Mouse (Mus musculus): Measurements from ENCODE around the gene Bmper.

DNA sequence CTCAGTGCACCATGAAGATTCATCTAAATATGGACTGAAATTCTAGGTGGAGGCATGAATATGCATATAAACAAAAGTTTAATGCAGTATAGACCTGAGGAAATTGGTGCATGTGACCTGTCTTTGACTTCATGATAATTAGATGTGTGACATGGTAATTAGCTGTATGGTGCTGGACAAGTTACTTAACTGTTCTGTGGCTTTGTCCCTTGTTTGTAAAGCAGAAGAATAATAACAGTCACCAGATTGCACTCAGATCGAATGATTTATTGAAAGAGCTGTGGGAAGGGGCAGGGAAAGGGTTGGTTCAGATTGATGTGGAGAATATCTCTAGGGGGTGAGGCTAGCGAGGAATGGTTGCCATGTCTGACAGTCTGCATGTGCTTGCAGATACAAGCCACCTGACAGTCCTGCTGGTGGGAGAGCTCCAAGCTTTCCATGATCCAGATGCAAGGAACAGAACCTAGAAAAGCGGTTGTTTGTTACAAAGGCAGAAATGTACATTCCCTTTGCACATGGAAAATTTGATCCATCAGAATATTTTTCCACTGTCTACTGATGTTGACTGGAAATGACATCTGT lies 110.3 kb downstream of the Bmper start:
- TF ChIP-seq CTCF (IDR thresholded peaks at IDR 0.05; ENCODE audit: low read depth, low read length), result no peak
- no peak for TF ChIP-seq POLR2AphosphoS5 (IDR thresholded peaks at IDR 0.05; ENCODE audit: insufficient replicate concordance, low read depth, low read length)
- TF ChIP-seq GATA1 (IDR thresholded peaks at IDR 0.05; ENCODE audit: borderline replicate concordance, low read length), result no peak
